Mouse (Mus musculus) CH12.LX (cell line): Measurements from ENCODE around the gene Hoxb8. TPM values are rescaled to one million over a fixed set of nuclear protein-coding genes. Genes with fewer than 3 reads are reported as not detected.

Source experiments
- DNase-seq: peaks from one replicate; pipeline ENCODE4 v3.0.0-alpha.2; 2013; ENCODE audit errors: extremely low read depth
- H3K27ac ChIP-seq: 2 replicates; pipeline ENCODE4 v1.5.1; 2012; ENCODE audit warnings: low read depth, mild to moderate bottlenecking, control low read depth, moderate library complexity; ENCODE audit not compliant: insufficient read depth
- H3K27me3 ChIP-seq: replicated peaks from 2 replicates; pipeline ENCODE3; 2012; ENCODE audit warnings: inconsistent platforms
- H3K36me3 ChIP-seq, 2 experiments: replicated peaks in 1 of 2; 2 replicates each; pipeline versions ENCODE3 to v1.6.1; 2012; ENCODE audit warnings: inconsistent platforms in 1 of 2, low read length in 1 of 2, mild to moderate bottlenecking in 1 of 2, mixed read lengths in 1 of 2, moderate library complexity in 1 of 2; ENCODE audit not compliant: control insufficient read depth in 1 of 2, insufficient read depth in 1 of 2
- H3K4me1 ChIP-seq, 2 experiments: 2 replicates each; pipeline ENCODE4 v1.6.1; 2012; ENCODE audit warnings: inconsistent platforms in 1 of 2, moderate library complexity in 1 of 2; ENCODE audit not compliant: insufficient read depth in 2 of 2, control insufficient read depth in 1 of 2
- H3K4me2 ChIP-seq: 2 replicates; pipeline ENCODE4 v1.6.1; 2012; ENCODE audit warnings: low read depth, mild to moderate bottlenecking, control low read depth; ENCODE audit not compliant: poor library complexity, insufficient read depth, severe bottlenecking
- H3K4me3 ChIP-seq, 3 experiments: fragments of 150-350 bp in 1 of 3; sonication (generic) in 1 of 3; replicated peaks in 1 of 3; 2 replicates each; pipeline versions ENCODE3 to v1.5.1; 2011 to 2012; ENCODE audit warnings: low read depth in 2 of 3, low read length in 2 of 3, mild to moderate bottlenecking in 2 of 3, moderate library complexity in 2 of 3, control low read depth in 1 of 3, improper control_type of control experiment in 1 of 3, inconsistent platforms in 1 of 3, mixed read lengths in 1 of 3; ENCODE audit not compliant: poor library complexity in 1 of 3
- H3K79me2 ChIP-seq: replicated peaks from 2 replicates; pipeline ENCODE4 v1.6.1; 2012; ENCODE audit warnings: mild to moderate bottlenecking, moderate library complexity; ENCODE audit not compliant: control insufficient read depth, poor library complexity, insufficient read depth, severe bottlenecking; ENCODE audit errors: extremely low read depth
- H3K9ac ChIP-seq: 2 replicates; pipeline ENCODE4 v1.6.1; 2012; ENCODE audit warnings: low read depth, mild to moderate bottlenecking, control low read depth, moderate library complexity; ENCODE audit not compliant: insufficient read depth
- H3K9me3 ChIP-seq: replicated peaks from 2 replicates; pipeline ENCODE3; 2012; ENCODE audit warnings: low read length, inconsistent platforms, mixed read lengths
- BHLHE40 ChIP-seq: IDR thresholded peaks from 2 replicates; pipeline ENCODE4 v1.6.1; 2011; ENCODE audit warnings: mild to moderate bottlenecking, low read depth, low read length, improper control_type of control experiment
- ETS1 ChIP-seq: conservative IDR thresholded peaks from 2 replicates; pipeline ENCODE4 v1.6.1; 2012; ENCODE audit warnings: low read depth, mild to moderate bottlenecking, inconsistent platforms, low read length, improper control_type of control experiment, moderate library complexity
- HCFC1 ChIP-seq: IDR thresholded peaks from 2 replicates; pipeline ENCODE4 v1.6.1; 2012; ENCODE audit warnings: low read depth, mild to moderate bottlenecking, inconsistent platforms, low read length, improper control_type of control experiment
- IRF4 ChIP-seq: IDR thresholded peaks from 2 replicates; pipeline ENCODE4 v1.6.1; 2014; ENCODE audit warnings: low read depth, mild to moderate bottlenecking, inconsistent platforms, low read length, improper control_type of control experiment
- JUND ChIP-seq: conservative IDR thresholded peaks from 2 replicates; pipeline ENCODE4 v1.6.1; 2011; ENCODE audit warnings: low read depth, low read length, improper control_type of control experiment
- KAT2A ChIP-seq: IDR thresholded peaks from 2 replicates; pipeline ENCODE4 v1.6.1; 2012; ENCODE audit warnings: low read length, improper control_type of control experiment, inconsistent platforms; ENCODE audit not compliant: insufficient replicate concordance
- MAFK ChIP-seq: IDR thresholded peaks from 2 replicates; pipeline ENCODE4 v1.6.1; 2011; ENCODE audit warnings: low read length, improper control_type of control experiment; ENCODE audit not compliant: insufficient replicate concordance
- MEF2A ChIP-seq: IDR thresholded peaks from 2 replicates; pipeline ENCODE4 v1.6.1; 2014; ENCODE audit warnings: low read depth, mild to moderate bottlenecking, inconsistent platforms, low read length, improper control_type of control experiment, borderline replicate concordance
- NELFE ChIP-seq: IDR thresholded peaks from 2 replicates; pipeline ENCODE4 v1.6.1; 2011; ENCODE audit warnings: low read depth, low read length, improper control_type of control experiment
- NRF1 ChIP-seq: IDR thresholded peaks from 2 replicates; pipeline ENCODE4 v1.6.1; 2014; ENCODE audit warnings: low read depth, mild to moderate bottlenecking, inconsistent platforms, low read length, improper control_type of control experiment, moderate library complexity
- SMC3 ChIP-seq: IDR thresholded peaks from 2 replicates; pipeline ENCODE4 v1.6.1; 2011; ENCODE audit warnings: low read depth, low read length, improper control_type of control experiment
- TCF12 ChIP-seq: IDR thresholded peaks from 2 replicates; pipeline ENCODE4 v1.6.1; 2014; ENCODE audit warnings: low read depth, mild to moderate bottlenecking, inconsistent platforms, low read length, improper control_type of control experiment
- UBTF ChIP-seq: IDR thresholded peaks from 2 replicates; pipeline ENCODE4 v1.6.1; 2012; ENCODE audit warnings: low read depth, mild to moderate bottlenecking, inconsistent platforms, low read length, improper control_type of control experiment, moderate library complexity
- ZC3H11A ChIP-seq: IDR thresholded peaks from 2 replicates; pipeline ENCODE4 v1.6.1; 2012; ENCODE audit warnings: low read depth, mild to moderate bottlenecking, inconsistent platforms, low read length, improper control_type of control experiment
- ZKSCAN1 ChIP-seq: IDR thresholded peaks from 2 replicates; pipeline ENCODE4 v1.6.1; 2012; ENCODE audit warnings: low read depth, inconsistent platforms, low read length, improper control_type of control experiment, borderline replicate concordance
- ZMIZ1 ChIP-seq: IDR thresholded peaks from 2 replicates; pipeline ENCODE4 v1.6.1; 2012; ENCODE audit warnings: low read depth, mild to moderate bottlenecking, inconsistent platforms, low read length, improper control_type of control experiment
- dilution Hi-C: fragments of 300-500 bp; cut with MboI; formaldehyde crosslinking; loops from 2 replicates; pipeline ENCODE4 v1.14.3; 2020; ENCODE audit warnings: low sequenced_read_pairs; ENCODE audit not compliant: extremely low pct_unique_long_range_greater_than_20kb, extremely low pct_ligation_motif_present
- in situ Hi-C: fragments of 300-500 bp; cut with MboI; formaldehyde crosslinking; loops from 3 replicates; pipeline ENCODE4 v1.14.3; 2019; ENCODE audit warnings: low sequenced_read_pairs, low pct_ligation_motif_present, low pct_unique_long_range_greater_than_20kb, mixed read lengths
- polyA plus RNA-seq: library from polyadenylated mRNA; unstranded; fragments of >175 nt; gene quantifications from 2 replicates; pipeline ENCODE4 v1.2.1, GENCODE M21; 2012; ENCODE audit warnings: low read depth; ENCODE audit not compliant: insufficient read length
- total RNA-seq, 2 experiments: library from RNA; depleted of rRNA; stranded (reverse); fragments of 300-350 nt in 1 of 2; fragments of >200 nt in 1 of 2; gene quantifications; 2 replicates each; pipeline ENCODE4 v1.2.3; 2012 to 2014

Gene Hoxb8
- total and polyA plus RNA-seq, 3 experiments = not detected

DNA sequence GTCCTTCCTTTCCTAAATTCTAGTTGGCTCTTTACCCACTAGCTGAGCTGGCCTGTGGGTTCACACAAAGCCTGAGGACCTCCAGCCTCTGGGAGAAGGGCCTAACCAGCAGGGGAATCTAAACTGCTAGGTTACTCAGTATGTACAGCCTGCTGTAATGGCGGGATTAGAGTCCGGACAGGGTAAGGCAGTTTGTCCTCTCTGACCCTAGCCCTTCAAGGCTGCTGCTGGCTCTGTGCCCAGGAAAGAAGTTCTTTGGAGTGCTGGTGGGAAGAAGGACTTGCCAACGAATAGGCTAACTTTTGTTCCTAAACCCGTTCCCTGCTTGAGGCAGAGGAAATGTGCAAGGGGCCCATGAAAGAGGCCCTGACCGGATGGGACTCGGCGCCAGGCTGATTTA, 15.8 kb upstream of the Hoxb8 start:
- peaks cover 96% of the 10 kb centered on the region for H3K27me3 ChIP-seq
- dilution Hi-C loops = no loop called here

DNA sequence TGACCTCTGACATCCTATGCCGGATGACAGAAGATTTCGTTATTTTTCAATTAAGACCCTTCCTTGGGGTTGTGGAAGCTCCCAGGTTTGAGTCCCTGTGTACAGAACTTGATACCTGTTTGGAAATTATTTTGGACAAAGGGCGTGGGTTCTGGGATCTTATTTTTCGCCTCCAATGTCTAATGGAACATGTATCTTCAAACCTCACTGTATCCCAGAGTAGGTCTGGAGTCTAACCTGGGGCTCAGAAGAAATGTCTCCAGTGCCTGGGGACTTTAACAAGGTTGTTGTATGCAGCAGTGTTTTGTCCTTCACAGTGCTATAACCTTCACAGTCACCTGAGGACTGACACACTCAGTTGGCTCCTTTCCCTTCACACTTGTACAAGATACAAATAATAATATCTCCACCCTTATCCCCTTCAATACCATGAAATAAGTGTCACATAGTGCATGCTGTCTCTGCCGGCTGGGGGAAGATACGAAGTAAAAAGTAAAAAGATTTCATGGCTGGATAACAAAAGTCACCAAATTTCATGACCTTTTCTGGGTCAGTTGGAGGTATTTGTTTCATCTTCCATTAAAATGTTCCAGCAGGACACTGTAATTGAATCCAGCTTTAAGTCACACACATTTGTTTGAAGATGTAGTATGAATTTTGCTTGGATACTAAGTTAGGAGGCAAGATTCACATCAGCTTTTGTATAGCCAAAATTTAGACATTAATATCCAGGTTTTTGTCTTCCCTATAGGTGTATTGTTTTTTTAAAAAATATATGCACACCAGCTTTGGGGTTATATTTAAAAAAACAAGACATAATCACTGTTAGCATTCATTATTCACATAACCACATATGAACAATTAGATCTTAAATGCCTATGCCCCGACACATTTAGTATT, 14.4 kb upstream of the Hoxb8 start:
- peaks cover 12% of the 10 kb centered on the region for H3K9me3 ChIP-seq
- no peak overlapping the region for H3K27ac ChIP-seq
- no peak for TF ChIP-seq MEF2A
- no peak for TF ChIP-seq JUND
- TF ChIP-seq ZKSCAN1 = no peak
- no peak for TF ChIP-seq MAFK
- TF ChIP-seq ZMIZ1 = no peak
- TF ChIP-seq ETS1 = no peak
- TF ChIP-seq UBTF = no peak
- TF ChIP-seq KAT2A = no peak
- dilution Hi-C loops (no loop called here), in situ Hi-C loops (no loop called here)
- no peaks in the 10 kb centered on the region for H3K79me2 ChIP-seq
- peaks cover 95% of the 10 kb centered on the region for H3K27me3 ChIP-seq
- H3K4me2 ChIP-seq = no peak overlapping the region
- no peak for DNase-seq
- no peak overlapping the region for H3K4me3 ChIP-seq
- peaks cover 0 to 5% of the 10 kb centered on the region in 2 experiments; a peak in 1 of 4 replicates for H3K4me1 ChIP-seq
- no peak overlapping the region for H3K9ac ChIP-seq
- H3K36me3 ChIP-seq = no peaks in the 10 kb centered on the region

More for the DNA sequence above, 15.8 kb upstream of the Hoxb8 start:
- no peak overlapping the region for H3K4me3 ChIP-seq
- peaks cover 0 to 9% of the 10 kb centered on the region in 2 experiments; a peak in 1 of 4 replicates for H3K4me1 ChIP-seq
- H3K79me2 ChIP-seq = no peaks in the 10 kb centered on the region
- H3K9me3 ChIP-seq = peaks cover 1% of the 10 kb centered on the region
- DNase-seq = no peak
- no peaks in the 10 kb centered on the region for H3K36me3 ChIP-seq
- no peak for TF ChIP-seq NELFE
- TF ChIP-seq HCFC1 = no peak
- no peak for TF ChIP-seq UBTF
- no peak for TF ChIP-seq IRF4
- TF ChIP-seq KAT2A = no peak
- TF ChIP-seq NRF1 = no peak
- TF ChIP-seq BHLHE40 = no peak
- TF ChIP-seq TCF12 = no peak
- no peak for TF ChIP-seq ZC3H11A
- TF ChIP-seq MEF2A = no peak
- no peak for TF ChIP-seq SMC3
- no peak overlapping the region for H3K9ac ChIP-seq
- no peak overlapping the region for H3K4me2 ChIP-seq
- in situ Hi-C loops = no loop called here
- no peak overlapping the region for H3K27ac ChIP-seq
